Mouse (Mus musculus): Measurements from ENCODE around the gene Abi3bp. TPM values are rescaled to one million over a fixed set of nuclear protein-coding genes. Genes with fewer than 3 reads are reported as not detected.

Gene Abi3bp
- polyA plus RNA-seq, 1 experiment from 2014 or later: 0.44 TPM

DNA sequence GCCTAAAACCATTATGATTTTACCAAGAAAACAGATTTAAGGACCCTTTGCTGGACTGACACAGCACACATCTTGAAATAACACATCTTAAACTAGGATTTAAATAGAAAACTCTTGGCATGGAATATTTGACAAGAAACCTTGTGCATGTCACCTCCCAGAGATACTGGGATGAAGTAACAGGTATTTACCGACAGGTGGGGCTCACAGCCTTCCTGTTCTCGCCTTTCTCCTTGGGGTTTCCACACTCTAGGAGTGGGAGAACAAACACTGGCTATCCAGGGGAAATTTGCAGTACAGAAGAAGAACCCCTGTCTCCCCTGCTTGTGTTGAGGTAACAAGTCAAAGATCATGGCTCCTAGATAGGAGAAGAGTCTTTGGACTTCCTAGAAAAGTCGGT lies 22.8 kb downstream of the Abi3bp start:
- Histone ChIP-seq H3K4me2 (no peak overlapping the region), H3K36me3 (ENCODE audit: control insufficient read depth, insufficient read depth, low read length) (no peaks in the 10 kb centered on the region), H3K9ac (ENCODE audit: low read depth, low read length) (no peak overlapping the region), H3K27ac (ENCODE audit: low read depth, low read length) (no peak overlapping the region), H3K4me1 (replicated peaks; ENCODE audit: control insufficient read depth, insufficient read depth, low read length) (no peaks in the 10 kb centered on the region), H3K9me3 (ENCODE audit: control insufficient read depth, low read length) (no peaks in the 10 kb centered on the region), H3K27me3 (replicated peaks; ENCODE audit: control insufficient read depth, insufficient read depth, low read length) (no peaks in the 10 kb centered on the region), H3K4me3 (ENCODE audit: low read depth, low read length) (no peak overlapping the region)
- ATAC-seq (replicated peaks; ENCODE audit: low FRiP score) (no peak), DNase-seq (ENCODE audit: low spot score) (no peak)
- WGBS: 48% methylated on average over 3 of the region's 3 CpGs

DNA sequence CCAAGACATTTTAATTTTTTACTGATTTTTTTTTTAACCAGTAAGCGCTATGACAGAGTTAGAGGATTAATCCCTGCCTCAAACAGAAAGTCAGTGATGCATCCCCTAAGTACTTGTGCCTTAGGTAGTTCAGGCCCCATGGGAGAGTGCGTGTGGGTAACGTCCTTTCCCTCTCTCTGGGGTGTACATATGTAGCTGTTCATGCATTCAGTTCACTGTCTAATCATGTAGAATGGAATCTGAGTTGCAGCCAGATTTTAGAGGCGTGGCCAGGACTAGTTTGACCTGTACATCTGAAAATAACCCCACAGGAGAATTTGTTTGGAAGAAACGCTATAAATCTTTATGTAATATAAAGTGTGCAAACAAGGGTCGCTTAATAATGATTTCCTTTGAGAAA lies 23.4 kb downstream of the Abi3bp start:
- DNase-seq (ENCODE audit: low spot score) (no peak), ATAC-seq (replicated peaks; ENCODE audit: low FRiP score) (no peak)
- Histone ChIP-seq H3K27me3 (replicated peaks; ENCODE audit: control insufficient read depth, insufficient read depth, low read length) (no peaks in the 10 kb centered on the region), H3K4me2 (no peak overlapping the region), H3K27ac (ENCODE audit: low read depth, low read length) (no peak overlapping the region), H3K4me3 (ENCODE audit: low read depth, low read length) (no peak overlapping the region), H3K4me1 (replicated peaks; ENCODE audit: control insufficient read depth, insufficient read depth, low read length) (no peaks in the 10 kb centered on the region), H3K9me3 (ENCODE audit: control insufficient read depth, low read length) (no peaks in the 10 kb centered on the region), H3K36me3 (ENCODE audit: control insufficient read depth, insufficient read depth, low read length) (no peaks in the 10 kb centered on the region), H3K9ac (ENCODE audit: low read depth, low read length) (no peak overlapping the region)
- WGBS: 83% methylated on average over 6 of the region's 6 CpGs

DNA sequence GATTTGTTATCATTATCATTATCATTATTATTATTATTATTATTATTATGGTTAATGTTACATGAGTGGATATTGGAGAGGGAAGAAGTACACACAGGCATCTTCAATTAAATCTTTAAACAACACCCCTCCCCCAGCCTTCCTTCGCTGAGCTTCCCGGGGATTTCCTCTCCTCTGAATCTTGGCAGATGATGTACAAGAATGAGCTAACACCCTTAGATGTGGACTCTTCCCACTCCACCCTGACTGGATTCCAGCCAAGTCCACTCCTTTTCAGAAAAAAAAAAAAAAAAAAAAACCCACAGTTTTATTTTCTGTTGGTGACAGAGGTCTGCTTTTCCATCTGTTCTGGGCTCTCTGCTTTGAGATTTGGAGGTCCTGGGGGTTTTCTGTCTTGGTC lies 23.8 kb downstream of the Abi3bp start:
- DNase-seq (ENCODE audit: low spot score) (no peak), ATAC-seq (replicated peaks; ENCODE audit: low FRiP score) (no peak)
- Histone ChIP-seq H3K4me3 (ENCODE audit: low read depth, low read length) (no peak overlapping the region), H3K36me3 (ENCODE audit: control insufficient read depth, insufficient read depth, low read length) (no peaks in the 10 kb centered on the region), H3K9ac (ENCODE audit: low read depth, low read length) (no peak overlapping the region), H3K27ac (ENCODE audit: low read depth, low read length) (no peak overlapping the region), H3K4me1 (replicated peaks; ENCODE audit: control insufficient read depth, insufficient read depth, low read length) (no peaks in the 10 kb centered on the region), H3K9me3 (ENCODE audit: control insufficient read depth, low read length) (no peaks in the 10 kb centered on the region), H3K4me2 (no peak overlapping the region), H3K27me3 (replicated peaks; ENCODE audit: control insufficient read depth, insufficient read depth, low read length) (no peaks in the 10 kb centered on the region)
- WGBS: 69% methylated on average over 2 of the region's 2 CpGs

DNA sequence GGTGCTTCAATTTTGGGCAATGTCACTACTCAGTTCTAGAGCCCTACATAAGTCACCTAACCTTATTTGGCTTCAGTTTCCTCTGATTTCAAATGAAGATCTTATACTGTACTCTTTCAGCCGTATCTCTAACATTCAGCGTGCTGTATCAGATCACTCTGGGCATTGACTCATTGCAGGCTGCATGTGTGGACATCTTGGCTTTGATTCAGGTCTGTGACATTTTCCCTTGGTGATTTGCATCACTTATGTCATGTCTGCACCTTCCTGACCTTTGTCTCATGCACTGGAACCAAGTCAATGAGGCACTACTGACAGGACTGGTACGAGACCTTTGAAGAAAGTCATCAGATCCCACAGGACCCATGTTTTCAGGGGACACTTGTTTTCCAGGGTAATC lies 24.5 kb downstream of the Abi3bp start:
- Histone ChIP-seq H3K4me1 (replicated peaks; ENCODE audit: control insufficient read depth, insufficient read depth, low read length) (no peaks in the 10 kb centered on the region), H3K4me2 (no peak overlapping the region), H3K36me3 (ENCODE audit: control insufficient read depth, insufficient read depth, low read length) (no peaks in the 10 kb centered on the region), H3K27ac (ENCODE audit: low read depth, low read length) (no peak overlapping the region), H3K9me3 (ENCODE audit: control insufficient read depth, low read length) (no peaks in the 10 kb centered on the region), H3K9ac (ENCODE audit: low read depth, low read length) (no peak overlapping the region), H3K27me3 (replicated peaks; ENCODE audit: control insufficient read depth, insufficient read depth, low read length) (no peaks in the 10 kb centered on the region), H3K4me3 (ENCODE audit: low read depth, low read length) (no peak overlapping the region)
- 76% methylated on average over 3 of the region's 3 CpGs for WGBS
- ATAC-seq (replicated peaks; ENCODE audit: low FRiP score) (no peak), DNase-seq (ENCODE audit: low spot score) (no peak)

DNA sequence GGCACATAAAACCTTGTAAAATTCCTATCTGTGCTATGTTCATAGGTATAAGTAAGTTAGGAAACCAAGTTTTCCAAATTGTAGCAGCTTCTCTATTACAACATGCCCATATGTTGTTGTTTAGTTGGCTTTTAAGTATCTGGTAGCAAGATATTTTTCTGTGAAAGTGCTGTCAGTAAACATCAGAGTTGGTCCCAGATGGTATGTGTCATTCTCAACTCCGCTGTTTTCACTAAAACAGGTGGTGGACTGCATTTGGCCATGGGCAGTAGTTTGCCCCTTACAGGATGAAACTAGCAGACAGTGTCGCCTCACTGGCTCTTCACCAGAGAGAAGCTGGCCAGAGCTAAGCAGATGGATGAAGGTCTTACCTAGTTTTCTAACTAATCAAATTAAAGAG lies 26.3 kb downstream of the Abi3bp start:
- H3K27ac ChIP-seq (ENCODE audit: low read depth, low read length): no peak overlapping the region
- no peak overlapping the region for H3K4me3 ChIP-seq (ENCODE audit: low read depth, low read length)
- H3K4me2 ChIP-seq: no peak overlapping the region
- no peaks in the 10 kb centered on the region for H3K9me3 ChIP-seq (ENCODE audit: control insufficient read depth, low read length)
- no peak for ATAC-seq (replicated peaks; ENCODE audit: low FRiP score)
- H3K9ac ChIP-seq (ENCODE audit: low read depth, low read length): no peak overlapping the region
- H3K4me1 ChIP-seq (replicated peaks; ENCODE audit: control insufficient read depth, insufficient read depth, low read length): no peaks in the 10 kb centered on the region
- no peaks in the 10 kb centered on the region for H3K27me3 ChIP-seq (replicated peaks; ENCODE audit: control insufficient read depth, insufficient read depth, low read length)
- no peaks in the 10 kb centered on the region for H3K36me3 ChIP-seq (ENCODE audit: control insufficient read depth, insufficient read depth, low read length)
- no peak for DNase-seq (ENCODE audit: low spot score)
- WGBS: 68% methylated on average over 2 of the region's 2 CpGs

DNA sequence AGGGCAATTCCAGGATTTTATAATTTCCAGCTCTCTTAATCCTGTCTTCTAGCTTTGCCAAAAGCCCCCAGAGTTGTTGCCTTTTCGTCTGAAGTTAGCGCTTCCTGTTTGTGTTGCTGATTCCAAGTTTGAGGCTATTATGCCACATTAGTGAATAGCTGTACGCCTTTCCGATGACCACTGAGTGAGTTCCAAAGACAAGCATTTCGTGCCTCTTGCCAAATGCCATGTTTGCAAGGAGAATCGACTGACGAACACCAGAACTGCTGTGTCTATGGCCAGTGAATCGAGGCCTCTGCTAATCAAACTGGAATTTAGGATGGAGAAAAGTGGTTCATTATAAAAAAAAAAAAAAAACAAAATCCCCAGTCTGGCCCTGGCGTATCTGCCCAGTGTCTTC lies 40.3 kb downstream of the Abi3bp start:
- no peak overlapping the region for H3K4me2 ChIP-seq
- WGBS: 81% methylated on average over 9 of the region's 9 CpGs
- H3K4me3 ChIP-seq (ENCODE audit: low read depth, low read length): no peak overlapping the region
- DNase-seq (ENCODE audit: low spot score) (no peak), ATAC-seq (replicated peaks; ENCODE audit: low FRiP score) (no peak)
- H3K36me3 ChIP-seq (ENCODE audit: control insufficient read depth, insufficient read depth, low read length): no peaks in the 10 kb centered on the region
- H3K9ac ChIP-seq (ENCODE audit: low read depth, low read length): no peak overlapping the region
- H3K27ac ChIP-seq (ENCODE audit: low read depth, low read length): no peak overlapping the region
- H3K27me3 ChIP-seq (replicated peaks; ENCODE audit: control insufficient read depth, insufficient read depth, low read length): no peaks in the 10 kb centered on the region
- H3K4me1 ChIP-seq (replicated peaks; ENCODE audit: control insufficient read depth, insufficient read depth, low read length): no peaks in the 10 kb centered on the region
- no peaks in the 10 kb centered on the region for H3K9me3 ChIP-seq (ENCODE audit: control insufficient read depth, low read length)

DNA sequence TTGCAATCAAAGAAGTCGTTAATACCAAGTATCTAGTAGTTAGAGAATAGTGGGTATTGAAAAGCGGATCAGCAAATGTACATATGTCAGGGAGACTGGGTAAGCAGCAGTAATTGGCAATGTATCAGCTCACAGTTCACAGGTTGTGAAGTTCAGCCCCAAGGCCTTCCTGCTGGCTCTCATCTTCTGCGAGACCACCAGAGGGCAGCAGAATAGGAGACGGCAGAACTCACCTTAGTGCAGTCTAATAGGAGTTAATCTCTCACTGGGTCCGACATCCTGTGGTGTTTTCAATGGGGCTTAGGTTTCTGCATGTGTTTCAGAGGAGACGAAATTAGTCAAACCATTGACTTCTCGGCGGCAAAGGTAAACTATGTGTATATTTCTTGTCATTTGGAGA lies 46.7 kb downstream of the Abi3bp start:
- no peak overlapping the region for H3K27ac ChIP-seq (ENCODE audit: low read depth, low read length)
- ATAC-seq (replicated peaks; ENCODE audit: low FRiP score): no peak
- no peak overlapping the region for H3K4me3 ChIP-seq (ENCODE audit: low read depth, low read length)
- no peak overlapping the region for H3K9ac ChIP-seq (ENCODE audit: low read depth, low read length)
- WGBS: 35% methylated on average over 8 of the region's 8 CpGs
- H3K36me3 ChIP-seq (ENCODE audit: control insufficient read depth, insufficient read depth, low read length): no peaks in the 10 kb centered on the region
- H3K9me3 ChIP-seq (ENCODE audit: control insufficient read depth, low read length): no peaks in the 10 kb centered on the region
- H3K27me3 ChIP-seq (replicated peaks; ENCODE audit: control insufficient read depth, insufficient read depth, low read length): no peaks in the 10 kb centered on the region
- DNase-seq (ENCODE audit: low spot score): no peak
- H3K4me1 ChIP-seq (replicated peaks; ENCODE audit: control insufficient read depth, insufficient read depth, low read length): no peaks in the 10 kb centered on the region
- no peak overlapping the region for H3K4me2 ChIP-seq

DNA sequence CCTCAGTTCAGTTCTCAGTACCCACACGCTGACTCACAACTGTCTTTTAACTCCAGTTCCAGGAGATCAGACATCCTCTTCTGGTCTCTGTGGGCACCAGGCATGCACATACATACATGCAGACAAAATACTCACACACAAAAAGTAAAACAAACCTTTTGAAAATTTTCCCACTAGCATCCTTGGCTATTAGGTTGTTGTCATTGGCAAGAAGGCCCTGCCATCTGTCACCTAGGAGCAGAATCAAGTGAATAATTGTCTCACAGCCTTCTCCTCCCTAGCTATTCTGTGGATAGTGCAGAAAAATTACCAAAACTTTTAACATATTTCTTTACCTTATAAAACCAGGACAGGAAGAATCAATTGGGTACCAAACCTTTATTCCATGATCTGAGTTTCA lies 48.8 kb downstream of the Abi3bp start:
- 76% methylated on average over 1 of the region's 1 CpGs for WGBS
- Histone ChIP-seq H3K36me3 (ENCODE audit: control insufficient read depth, insufficient read depth, low read length) (no peaks in the 10 kb centered on the region), H3K4me1 (replicated peaks; ENCODE audit: control insufficient read depth, insufficient read depth, low read length) (no peaks in the 10 kb centered on the region), H3K27me3 (replicated peaks; ENCODE audit: control insufficient read depth, insufficient read depth, low read length) (no peaks in the 10 kb centered on the region), H3K4me3 (ENCODE audit: low read depth, low read length) (no peak overlapping the region), H3K27ac (ENCODE audit: low read depth, low read length) (no peak overlapping the region), H3K9me3 (ENCODE audit: control insufficient read depth, low read length) (no peaks in the 10 kb centered on the region), H3K9ac (ENCODE audit: low read depth, low read length) (no peak overlapping the region), H3K4me2 (no peak overlapping the region)
- DNase-seq (ENCODE audit: low spot score) (no peak), ATAC-seq (replicated peaks; ENCODE audit: low FRiP score) (no peak)

DNA sequence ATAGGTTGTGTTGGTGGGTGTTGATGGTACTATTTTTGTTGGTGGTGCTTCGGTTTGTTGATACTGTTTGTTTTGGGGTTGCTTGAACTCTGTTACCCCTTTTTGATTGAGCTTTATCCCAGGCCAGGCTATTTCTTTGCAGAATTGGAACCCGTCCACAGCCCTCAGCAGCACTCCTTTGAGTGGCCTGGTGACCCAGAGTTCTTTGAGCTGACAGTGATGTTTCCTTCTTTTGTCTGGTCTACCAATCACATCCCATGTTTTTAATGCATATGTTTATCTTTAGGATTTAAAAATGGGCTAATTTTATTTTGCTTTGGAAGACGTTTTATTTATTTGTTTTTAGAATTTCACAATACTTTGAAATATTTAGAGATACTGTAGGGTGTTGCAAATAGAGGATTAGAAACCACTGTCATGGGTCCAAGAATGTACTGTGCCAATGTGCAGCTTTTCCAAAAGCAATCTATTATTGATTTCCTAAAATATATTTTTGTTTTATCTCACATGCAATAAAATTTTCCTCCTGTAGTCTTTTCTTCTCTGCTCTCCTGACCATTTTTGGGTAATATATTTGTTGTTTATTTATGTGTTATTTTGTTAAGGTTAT lies 50.5 kb downstream of the Abi3bp start:
- DNase-seq (ENCODE audit: low spot score) (no peak), ATAC-seq (replicated peaks; ENCODE audit: low FRiP score) (no peak)
- Histone ChIP-seq H3K9ac (ENCODE audit: low read depth, low read length) (no peak overlapping the region), H3K36me3 (ENCODE audit: control insufficient read depth, insufficient read depth, low read length) (no peaks in the 10 kb centered on the region), H3K27me3 (replicated peaks; ENCODE audit: control insufficient read depth, insufficient read depth, low read length) (no peaks in the 10 kb centered on the region), H3K27ac (ENCODE audit: low read depth, low read length) (no peak overlapping the region), H3K4me1 (replicated peaks; ENCODE audit: control insufficient read depth, insufficient read depth, low read length) (no peaks in the 10 kb centered on the region), H3K4me2 (no peak overlapping the region), H3K4me3 (ENCODE audit: low read depth, low read length) (no peak overlapping the region), H3K9me3 (ENCODE audit: control insufficient read depth, low read length) (no peaks in the 10 kb centered on the region)
- 62% methylated on average over 3 of the region's 3 CpGs for WGBS

All from liver, embryonic 11.5 days (tissue).